Mouse (Mus musculus) heart, adult 2 months (tissue): ENCODE results near the gene Sh3d19.

Experiments used
- CTCF ChIP-seq: fragments of 200-600 bp; IDR thresholded peaks from 2 replicates; pipeline ENCODE4 v1.8.1; 2022; ENCODE audit warnings: antibody characterized with exemption, mild to moderate bottlenecking, moderate library complexity
- EP300 ChIP-seq: fragments of 200-500 bp; IDR thresholded peaks from 2 replicates; pipeline ENCODE4 v1.6.1; 2011; ENCODE audit warnings: low read depth, low read length, control low read depth; ENCODE audit not compliant: insufficient read depth

- TF ChIP-seq EP300 (no peak), CTCF (no peak)
These were observed 42.9 kb downstream of the Sh3d19 start for GRCm38 (mm10) chr3:86013837-86014236.
